ENCODE assay signal across 27 mouse cellular contexts in genomic region chr1:90875961-90876360, GRCm38 (mm10). TPM values are rescaled to one million over a fixed set of nuclear protein-coding genes. Genes with fewer than 3 reads are reported as not detected.
DNase-seq lines count a peak whose midpoint lies in the region; ATAC-seq lines count a peak whose summit lies in the region.
"Had no signal": no experiment of that assay in that cellular context is flagged by ENCODE, and none has a peak within 500 bp of the region (broad histone marks: within the 10 kb centered on the region; RNA-seq: fewer than 3 reads in every experiment).

No protein-coding gene starts in this region.

- H3K4me1 ChIP-seq in forebrain, embryonic 14.5 days (ENCODE audit: control insufficient read depth, insufficient read depth, low read length), result no peaks in the 10 kb centered on the region
- no peaks in the 10 kb centered on the region for H3K4me1 ChIP-seq in forebrain, embryonic 12.5 days
- H3K4me1 ChIP-seq in embryonic facial prominence, embryonic 15.5 days, result no peaks in the 10 kb centered on the region
- H3K4me1 ChIP-seq: forebrain, embryonic 10.5 days; kidney, embryonic 15.5 days had no signal

- peak; percentile 13 for DNase-seq in forebrain, embryonic 14.5 days (ENCODE audit: low spot score)
- peak; percentile 64 for DNase-seq in adipocyte (ENCODE audit: low spot score)
- peak; percentile 32 for DNase-seq in lung, postnatal 10 days
- no peak for DNase-seq in thymus, postnatal 36 days
- no peak for DNase-seq in urinary bladder, adult 18-20 months (ENCODE audit: low spot score in 2 of 2)
- DNase-seq in spleen, postnatal 4 days (ENCODE audit: low spot score in 2 of 2), result no peak
- DNase-seq: cerebellum, adult 11 months; cerebellum, adult 9-11 months; forebrain, postnatal 0 days; heart, postnatal 14 days; kidney, adult 18-20 months; kidney, postnatal 36 days; left cerebral cortex, postnatal 4 days; liver; midbrain, embryonic 14.5 days; thymus, adult 18-20 months; thymus, postnatal 4 days had no signal

- no peak overlapping the region for H3K27ac ChIP-seq in forebrain, embryonic 14.5 days (ENCODE audit: low read depth, low read length)
- H3K27ac ChIP-seq in forebrain, embryonic 12.5 days, result no peak overlapping the region
- H3K27ac ChIP-seq in embryonic facial prominence, embryonic 15.5 days (replicated peaks), result peak overlapping the region; percentile 39; the same call in 1 of the 2 replicates
- H3K27ac ChIP-seq: forebrain, embryonic 10.5 days; kidney, embryonic 15.5 days; layer of hippocampus, adult 2 months; liver, embryonic 14.5 days had no signal

- H3K4me3 ChIP-seq in forebrain, embryonic 14.5 days (ENCODE audit: low read depth, low read length), result no peak overlapping the region
- no peak overlapping the region for H3K4me3 ChIP-seq in forebrain, embryonic 12.5 days (replicated peaks)
- H3K4me3 ChIP-seq in embryonic facial prominence, embryonic 15.5 days (replicated peaks), result no peak overlapping the region
- H3K4me3 ChIP-seq: forebrain, embryonic 10.5 days; kidney, embryonic 15.5 days; layer of hippocampus, adult 2 months had no signal

- H3K9ac ChIP-seq in forebrain, embryonic 14.5 days (ENCODE audit: low read length), result no peak overlapping the region
- no peak overlapping the region for H3K9ac ChIP-seq in forebrain, embryonic 12.5 days
- no peak overlapping the region for H3K9ac ChIP-seq in embryonic facial prominence, embryonic 15.5 days
- H3K9ac ChIP-seq: forebrain, postnatal 0 days; kidney, embryonic 15.5 days; liver, embryonic 14.5 days had no signal

- H3K4me2 ChIP-seq in forebrain, embryonic 14.5 days (ENCODE audit: low read length), result no peak overlapping the region
- no peak overlapping the region for H3K4me2 ChIP-seq in forebrain, embryonic 12.5 days
- H3K4me2 ChIP-seq in embryonic facial prominence, embryonic 15.5 days (replicated peaks), result no peak overlapping the region
- H3K4me2 ChIP-seq: kidney, embryonic 15.5 days had no signal

- no peaks in the 10 kb centered on the region for H3K36me3 ChIP-seq in forebrain, embryonic 14.5 days (ENCODE audit: control insufficient read depth, insufficient read depth, low read length)
- H3K36me3 ChIP-seq in forebrain, embryonic 12.5 days (replicated peaks), result no peaks in the 10 kb centered on the region
- H3K36me3 ChIP-seq in embryonic facial prominence, embryonic 15.5 days, result no peaks in the 10 kb centered on the region
- H3K36me3 ChIP-seq: forebrain, embryonic 10.5 days; kidney, embryonic 15.5 days had no signal

- WGBS in forebrain, embryonic 14.5 days, result 45% methylated on average over 2 of the region's 2 CpGs
- WGBS in forebrain, embryonic 12.5 days, result 46% methylated on average over 2 of the region's 2 CpGs
- 24% methylated on average over 2 of the region's 2 CpGs for WGBS in embryonic facial prominence, embryonic 15.5 days

- ATAC-seq in forebrain, embryonic 14.5 days, result no peak
- ATAC-seq in forebrain, embryonic 12.5 days (ENCODE audit: low FRiP score), result no peak
- no peak for ATAC-seq in embryonic facial prominence, embryonic 15.5 days (ENCODE audit: insufficient number of reproducible peaks, low FRiP score, low TSS enrichment, low read depth)
- ATAC-seq: activated CD4-positive, CD25-positive, alpha-beta regulatory T cell, adult 4 months; forebrain, postnatal 0 days; hindbrain, embryonic 16.5 days had no signal

- H3K9me3 ChIP-seq in forebrain, embryonic 14.5 days (replicated peaks; ENCODE audit: control insufficient read depth, low read length), result peaks cover 3% of the 10 kb centered on the region; the same call in 1 of the 2 replicates
- peaks cover 7% of the 10 kb centered on the region; the same call in 1 of the 2 replicates for H3K9me3 ChIP-seq in forebrain, embryonic 12.5 days
- no peaks in the 10 kb centered on the region for H3K9me3 ChIP-seq in embryonic facial prominence, embryonic 15.5 days (replicated peaks)
- H3K9me3 ChIP-seq: kidney, embryonic 15.5 days had no signal

- H3K27me3 ChIP-seq in forebrain, embryonic 14.5 days (replicated peaks; ENCODE audit: control insufficient read depth, insufficient read depth, low read length), result no peaks in the 10 kb centered on the region
- no peaks in the 10 kb centered on the region for H3K27me3 ChIP-seq in forebrain, embryonic 12.5 days
- no peaks in the 10 kb centered on the region for H3K27me3 ChIP-seq in embryonic facial prominence, embryonic 15.5 days
- H3K27me3 ChIP-seq: kidney, embryonic 15.5 days had no signal

RNA-seq across cellular contexts. Expression of gene Col6a3, which starts 32.2 kb away (rescaled TPM):
- 2.9 and 5.5 TPM in 2 replicates for polyA plus RNA-seq in forebrain, embryonic 14.5 days (2014; fragmentation: Nextera tagmentation; extraction: Ambion mirVana)
- 10.4 and 13.5 TPM in 2 replicates for polyA plus RNA-seq in forebrain, embryonic 12.5 days (2016; fragmentation: Nextera tagmentation; extraction: Ambion mirVana)
- polyA plus RNA-seq in embryonic facial prominence, embryonic 15.5 days (2015; fragmentation: Nextera tagmentation; extraction: Ambion mirVana), result 204 and 259 TPM in 2 replicates
- polyA plus RNA-seq: activated CD4-positive, CD25-positive, alpha-beta regulatory T cell, adult 4 months had no signal

RNA-seq across cellular contexts. Expression of gene Mlph, which starts 38.9 kb away (rescaled TPM):
- polyA plus RNA-seq in forebrain, embryonic 14.5 days (2014; fragmentation: Nextera tagmentation; extraction: Ambion mirVana), result 0.05 and 0.38 TPM in 2 replicates
- 0.14 and 0.21 TPM in 2 replicates for polyA plus RNA-seq in forebrain, embryonic 12.5 days (2016; fragmentation: Nextera tagmentation; extraction: Ambion mirVana)
- polyA plus RNA-seq in embryonic facial prominence, embryonic 15.5 days (2015; fragmentation: Nextera tagmentation; extraction: Ambion mirVana), result 1.6 and 1.7 TPM in 2 replicates
- polyA plus RNA-seq: activated CD4-positive, CD25-positive, alpha-beta regulatory T cell, adult 4 months; hindbrain, embryonic 11.5 days; neural tube, embryonic 14.5 days had no signal

Comparison
In these comparisons a context has a peak if more than half of its experiments do, and no peak if none do; other contexts are left out.
1. DNase-seq: peak in forebrain, embryonic 14.5 days (single experiment), adipocyte (single experiment) and lung, postnatal 10 days (single experiment); none in thymus, postnatal 36 days (0 of 2), urinary bladder, adult 18-20 months (0 of 2) and spleen, postnatal 4 days (0 of 2).
2. RNA of gene Col6a3, which starts 32.2 kb away (polyA plus RNA-seq): 204 to 259 TPM in embryonic facial prominence, embryonic 15.5 days; 10.4 to 13.5 TPM in forebrain, embryonic 12.5 days and 2.9 to 5.5 TPM in forebrain, embryonic 14.5 days; every median in the first group is over 10 times any median in the second.